Mouse (Mus musculus) spleen, postnatal 4 days (tissue): Measurements from ENCODE around the gene Rtl8b.
"Not testable (repeated sequence)": the region's sequence is repeated elsewhere in the genome, so short reads cannot be mapped to it uniquely, and the experiment has no call there.

Experiments
- DNase-seq, 2 experiments: peaks; one replicate each; pipeline ENCODE4 v3.0.0; 2022; ENCODE audit warnings: low spot score in 2 of 2

Rtl8b gene

GRCm38 (mm10) chrX:53670294-53670693 lies at the start of gene Rtl8b:
Gene Rtl8b, minus strand, starts transcription at chrX:53670408.
- peak; percentile 26 to 67 for DNase-seq

- no peak for DNase-seq
Observed at GRCm38 (mm10) chrX:53716323-53717182, 46.3 kb upstream of the Rtl8b start.

GRCm38 (mm10) chrX:53715942-53716322 lies 45.7 kb upstream of the Rtl8b start:
- DNase-seq, result no peak

- no peak for DNase-seq
Observed at GRCm38 (mm10) chrX:53702673-53703072, 32.5 kb upstream of the Rtl8b start.

GRCm38 (mm10) chrX:53699225-53699624 lies 29.0 kb upstream of the Rtl8b start:
- DNase-seq, result no peak

- no peak for DNase-seq
Observed at GRCm38 (mm10) chrX:53694008-53694777, 24.0 kb upstream of the Rtl8b start.

- DNase-seq, result no peak
Observed at GRCm38 (mm10) chrX:53693141-53693540, 22.9 kb upstream of the Rtl8b start.

- DNase-seq, result no peak
Observed at GRCm38 (mm10) chrX:53692065-53692464, 21.9 kb upstream of the Rtl8b start.

GRCm38 (mm10) chrX:53684676-53685075 lies 14.5 kb upstream of the Rtl8b start:
- DNase-seq, result not testable (repeated sequence)

GRCm38 (mm10) chrX:53682650-53683049 lies 12.4 kb upstream of the Rtl8b start:
- DNase-seq, result not testable (repeated sequence)

- DNase-seq, result peak; percentile 18 to 72
Observed at GRCm38 (mm10) chrX:53676943-53677342, 6.7 kb upstream of the Rtl8b start.

GRCm38 (mm10) chrX:53670696-53671095 lies 488 bp upstream of the Rtl8b start:
- DNase-seq, result not testable (repeated sequence)

GRCm38 (mm10) chrX:53669557-53670270 lies 494 bp downstream of the Rtl8b start:
- not testable (repeated sequence) for DNase-seq

- DNase-seq, result not testable (repeated sequence)
Observed at GRCm38 (mm10) chrX:53652917-53653316, 17.3 kb downstream of the Rtl8b start.

- no peak for DNase-seq
Observed at GRCm38 (mm10) chrX:53645885-53646284, 24.3 kb downstream of the Rtl8b start.

GRCm38 (mm10) chrX:53642980-53643961 lies 26.9 kb downstream of the Rtl8b start, which contains the start of gene Rtl8a:
Gene Rtl8a, minus strand, starts transcription at chrX:53643682.
- peak; percentile 43 to 73 for DNase-seq

- not testable (repeated sequence) for DNase-seq
Observed at GRCm38 (mm10) chrX:53642604-53642979, 27.6 kb downstream of the Rtl8b start.

GRCm38 (mm10) chrX:53638107-53638506 lies 32.1 kb downstream of the Rtl8b start:
- DNase-seq, result not testable (repeated sequence)
